Mouse (Mus musculus): ENCODE results near the gene Arfgap1. TPM values are rescaled to one million over a fixed set of nuclear protein-coding genes. Genes with fewer than 3 reads are reported as not detected.
A peak's percentile ranks its signal among the peaks of the same experiment; 100 is the strongest.

Arfgap1 gene
- 10 to 100 TPM; 40.5 to 50.4 TPM for polyA plus RNA-seq (2017; shearing (Covaris generic))

- ATAC-seq, result peak; percentile 93
Measured at GRCm38 (mm10) chr2:180967010-180967763, at the start of gene Arfgap1. Gene Arfgap1, plus strand, starts transcription at chr2:180967225.

- ATAC-seq, result peak; percentile 13
Measured at GRCm38 (mm10) chr2:180919913-180920809, 46.9 kb upstream of the Arfgap1 start.

DNA sequence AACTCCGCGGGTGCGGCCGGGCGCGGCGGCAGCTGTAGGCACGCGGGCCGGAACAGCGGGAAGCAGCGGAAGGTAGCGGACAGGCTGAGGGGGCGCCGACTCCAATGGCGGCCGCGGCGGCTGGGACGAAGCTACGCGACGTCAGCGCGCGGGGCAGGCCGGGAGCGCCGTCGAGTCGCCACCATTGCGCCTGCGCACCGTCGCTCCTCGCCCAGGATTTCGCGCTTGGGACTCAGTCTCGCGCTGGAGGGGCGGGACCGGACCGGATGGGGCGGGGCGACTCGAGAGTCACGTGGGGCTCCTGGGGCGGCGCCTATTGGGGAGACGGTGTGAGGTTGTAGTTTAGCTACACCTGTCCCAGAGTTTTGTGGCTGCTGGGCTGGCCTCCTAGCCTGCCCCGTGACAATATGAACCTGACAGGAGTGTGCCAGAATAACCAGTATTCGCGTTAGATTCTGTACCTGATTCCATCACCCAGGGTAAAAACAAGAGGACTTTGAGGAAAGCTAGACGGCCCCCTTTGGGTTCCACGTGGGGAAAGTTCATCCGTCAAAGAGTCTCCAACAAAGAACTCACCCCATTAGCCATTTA lies 46.1 kb upstream of the Arfgap1 start, which contains the start of gene Ythdf1:
Ythdf1 (minus strand) TSS at position 140 of the 591 bp plus-strand sequence.
- ATAC-seq, result peak; percentile 92

DNA sequence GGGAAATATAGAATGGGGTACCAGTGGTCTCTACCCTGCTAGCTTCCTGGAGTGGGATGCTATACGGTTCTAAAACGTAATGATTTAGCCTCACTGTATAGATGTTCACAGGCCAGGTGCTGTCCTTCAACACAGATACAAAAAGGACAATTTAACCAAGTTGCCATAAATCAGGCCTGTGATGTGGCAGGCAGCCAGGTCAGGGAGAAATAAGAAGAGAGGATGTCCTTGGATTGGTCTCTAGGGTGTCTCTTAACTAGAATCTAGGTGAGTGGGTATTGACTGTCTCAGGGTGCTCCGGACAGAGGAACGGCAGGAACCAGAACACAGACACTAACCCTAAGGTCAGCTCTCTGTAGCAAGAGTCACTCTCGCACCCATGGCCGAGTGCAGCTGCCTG lies 44.3 kb upstream of the Arfgap1 start:
- no peak for ATAC-seq

DNA sequence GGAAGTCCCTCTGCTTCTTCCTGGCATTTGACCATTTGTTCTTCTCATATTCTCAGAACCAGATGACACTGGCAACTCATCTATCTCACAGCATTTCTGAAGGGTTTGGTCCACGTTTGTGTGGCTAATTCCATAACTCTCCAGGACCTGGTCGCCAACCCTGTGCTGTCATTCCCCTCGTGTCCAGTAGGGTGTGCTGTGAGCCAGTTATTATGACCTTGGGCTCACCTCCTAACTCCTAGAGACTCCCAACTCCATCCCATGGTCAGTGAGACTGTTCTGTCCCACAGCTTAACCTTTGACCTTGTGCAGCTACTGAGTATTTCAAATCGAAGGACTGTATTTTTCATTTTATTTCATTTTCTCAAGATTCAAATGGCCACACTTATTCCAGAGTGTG lies 41.8 kb upstream of the Arfgap1 start:
- ATAC-seq, result no peak

DNA sequence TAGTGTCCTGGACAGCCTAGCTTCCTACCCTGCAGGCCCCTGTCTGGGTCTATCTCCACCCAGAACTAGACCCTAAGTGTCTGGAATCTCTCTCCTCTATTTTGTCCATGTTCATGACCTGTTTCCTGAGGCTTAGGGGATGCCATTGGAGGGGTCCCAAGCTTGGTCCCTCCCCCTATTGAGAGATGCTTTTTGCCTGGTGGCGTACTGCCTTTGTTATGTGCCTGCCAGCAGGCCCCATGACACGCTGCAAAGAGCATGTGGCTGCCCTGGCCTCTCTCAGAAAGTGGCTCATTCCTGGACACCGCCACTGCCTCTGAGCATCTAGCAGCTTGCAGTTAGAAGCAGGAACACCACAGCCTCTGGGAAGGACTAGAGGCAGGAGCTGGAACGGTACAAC lies 38.3 kb upstream of the Arfgap1 start, which contains the start of gene Birc7:
Birc7 (plus strand) TSS at position 301 of the 400 bp plus-strand sequence.
- no peak for ATAC-seq

- no peak for ATAC-seq
Measured at GRCm38 (mm10) chr2:180932418-180932817, 34.6 kb upstream of the Arfgap1 start.

DNA sequence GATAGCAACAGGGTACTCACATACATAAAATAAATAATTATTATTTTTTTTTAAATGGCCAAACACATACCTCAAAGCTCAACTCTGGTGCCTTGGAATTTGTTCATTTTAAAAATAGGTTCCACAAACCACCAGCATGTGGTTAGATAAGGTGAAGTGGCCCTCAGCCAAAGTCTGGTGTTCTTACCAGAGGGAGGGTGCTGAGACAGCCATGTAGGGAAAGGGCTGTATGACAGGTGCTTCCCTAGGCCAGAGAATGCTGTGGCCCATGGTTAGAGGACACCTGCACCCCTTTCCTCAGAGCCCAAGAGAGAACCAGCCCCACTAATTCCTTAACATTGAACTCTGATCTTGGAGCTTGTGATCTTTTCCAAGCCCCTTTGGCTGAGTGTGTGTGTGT lies 26.8 kb upstream of the Arfgap1 start:
- ATAC-seq, result no peak

DNA sequence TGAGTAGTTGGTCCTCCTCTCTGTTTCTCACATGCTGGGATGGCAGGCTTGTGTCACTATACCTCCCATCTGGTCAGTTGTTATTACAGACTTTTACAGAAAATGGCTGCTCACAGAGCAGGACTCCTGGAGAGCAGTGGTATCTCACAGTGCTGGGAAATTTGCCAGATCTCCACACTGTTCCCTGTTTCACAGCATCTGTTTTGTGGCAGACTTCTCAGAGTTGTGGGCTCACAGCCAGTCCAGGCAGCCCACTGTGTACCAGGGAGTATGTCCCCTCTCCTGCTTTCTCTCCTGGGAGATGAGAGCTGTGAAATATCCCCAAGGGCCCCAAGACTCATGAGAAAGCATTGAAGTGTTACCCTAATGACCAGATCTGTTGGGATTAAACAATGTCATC lies 25.2 kb upstream of the Arfgap1 start:
- no peak for ATAC-seq

DNA sequence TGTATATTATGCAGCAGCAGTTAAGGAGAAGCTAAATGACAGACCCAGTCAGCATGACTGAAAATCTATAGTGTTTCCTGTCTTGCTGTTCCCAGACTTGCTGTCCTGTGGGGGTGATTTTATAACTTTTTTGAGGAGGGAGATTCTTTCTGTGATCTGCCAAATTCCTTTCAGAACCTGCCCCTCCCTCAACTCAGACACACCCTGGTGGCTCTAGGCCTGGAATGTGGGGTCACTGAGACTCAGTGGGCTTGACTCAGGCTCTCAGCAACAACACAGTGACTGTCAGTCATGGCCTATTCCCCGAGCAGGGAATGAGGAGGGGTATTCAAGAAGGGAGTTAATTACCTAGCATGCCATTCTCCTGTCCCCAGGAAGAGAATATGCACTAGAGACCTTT lies 17.1 kb upstream of the Arfgap1 start:
- no peak for ATAC-seq

GRCm38 (mm10) chr2:180952731-180953171 lies 14.3 kb upstream of the Arfgap1 start:
- no peak for ATAC-seq

DNA sequence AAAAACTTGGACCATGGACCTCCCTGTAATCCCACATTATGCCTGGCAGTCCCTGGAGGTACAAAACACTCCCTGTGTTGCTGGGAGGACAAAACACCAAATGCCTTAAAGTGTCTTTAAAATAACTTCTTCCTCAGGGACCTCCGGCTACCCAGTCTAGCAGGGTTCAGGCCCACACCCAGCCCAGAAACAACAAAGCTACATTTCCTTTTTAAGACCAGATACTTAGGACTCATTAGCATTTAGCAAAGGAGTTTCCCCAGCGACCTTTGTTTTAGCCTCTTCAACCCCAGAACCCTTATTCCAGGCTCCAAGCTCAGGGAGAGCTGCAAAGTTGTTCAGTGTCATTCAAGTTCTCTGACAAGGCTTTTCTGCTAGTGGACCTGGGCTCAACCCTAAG lies 13.4 kb upstream of the Arfgap1 start:
- no peak for ATAC-seq

DNA sequence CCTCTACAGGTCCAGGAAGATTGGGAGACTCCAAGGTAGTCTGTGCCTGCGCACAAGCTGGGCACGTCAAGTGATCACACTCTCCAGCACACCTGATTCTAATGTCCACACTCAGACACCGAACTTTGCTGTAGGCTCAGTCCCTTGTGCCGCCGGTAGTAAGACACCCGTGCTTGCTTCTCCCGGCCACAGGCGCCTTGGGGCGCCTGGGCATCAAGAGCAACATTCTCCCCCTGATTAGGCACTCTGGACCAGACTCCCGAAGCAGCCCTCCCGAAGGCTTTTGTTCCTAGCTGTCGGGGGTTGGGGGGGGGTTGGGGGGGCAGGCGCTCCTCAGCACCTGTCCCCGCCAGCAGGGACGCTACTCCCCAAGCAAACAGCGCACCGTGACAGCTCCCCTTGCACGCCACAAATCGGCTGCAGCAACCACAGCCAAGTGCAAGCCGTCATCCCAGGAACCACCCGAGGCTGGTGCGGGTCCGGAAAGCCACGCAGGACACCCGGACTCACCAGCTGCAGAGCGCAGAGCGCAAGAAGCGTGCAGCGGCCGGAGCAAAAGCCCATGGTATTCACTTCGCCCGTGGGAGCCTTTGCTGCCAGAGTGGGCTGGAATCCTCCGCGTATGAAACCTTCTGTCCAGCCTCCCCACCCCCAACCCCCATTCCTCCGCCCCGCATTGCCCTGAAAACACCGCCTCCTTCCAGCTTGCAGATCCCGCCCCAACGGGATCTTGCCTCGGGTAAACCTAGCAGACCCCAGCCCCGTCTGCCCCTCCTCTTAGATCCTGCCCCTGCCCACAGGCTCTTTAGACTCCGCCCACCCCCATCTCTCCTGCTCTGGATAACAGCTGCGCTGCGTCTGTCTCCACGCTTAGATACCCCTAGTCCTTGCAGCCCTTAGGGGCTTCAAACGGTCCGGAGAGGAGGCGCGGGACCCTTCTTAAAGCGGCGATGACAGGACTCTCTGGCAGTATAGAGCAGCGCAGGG lies 12.7 kb upstream of the Arfgap1 start, which contains the start of gene Nkain4:
Nkain4 (minus strand) TSS at position 639 of the 987 bp plus-strand sequence.
- no peak for ATAC-seq

DNA sequence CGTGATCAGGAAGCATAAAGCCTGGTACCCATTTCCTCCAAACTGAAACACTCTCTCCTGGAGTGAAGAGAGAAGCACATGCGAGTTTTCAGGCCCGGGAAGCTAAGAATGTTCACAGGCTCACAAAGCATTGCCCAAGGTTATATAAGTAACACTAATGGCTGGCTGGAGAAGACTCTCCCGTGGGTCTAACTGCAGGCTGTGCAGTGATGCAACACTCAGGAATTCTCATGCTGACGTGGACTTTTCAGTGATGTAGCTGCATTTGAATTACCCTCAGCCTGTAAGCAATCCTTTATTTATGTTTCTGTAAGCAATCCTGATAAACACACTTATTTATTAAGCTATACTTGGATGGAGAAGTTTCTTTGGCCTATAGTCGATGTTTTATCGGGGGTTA lies 7.4 kb upstream of the Arfgap1 start:
- no peak for ATAC-seq

GRCm38 (mm10) chr2:180960187-180960586 lies 6.8 kb upstream of the Arfgap1 start:
- ATAC-seq, result no peak

- no peak for ATAC-seq
Measured at GRCm38 (mm10) chr2:180962616-180963308, 4.3 kb upstream of the Arfgap1 start.

DNA sequence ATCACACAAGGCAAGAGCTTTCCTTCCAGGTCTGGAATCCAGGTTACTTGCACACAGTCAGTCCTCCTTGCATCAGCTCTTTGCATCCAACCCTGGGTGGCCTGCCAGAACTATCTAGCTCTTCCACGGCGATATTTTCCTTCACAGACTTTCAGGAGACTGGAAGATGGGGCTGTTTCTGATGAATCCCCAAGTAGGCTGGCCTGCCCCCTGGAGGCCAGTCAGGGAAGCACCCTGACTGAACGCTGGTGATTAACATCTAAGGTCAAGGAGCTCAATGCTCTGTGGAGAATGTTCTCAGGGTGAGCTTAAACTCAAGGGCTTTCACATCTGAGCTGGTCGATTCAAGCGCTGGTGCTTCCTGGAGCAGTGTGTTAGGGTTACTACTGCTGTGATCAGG lies 3.1 kb upstream of the Arfgap1 start:
- ATAC-seq, result no peak

GRCm38 (mm10) chr2:180966092-180966882 lies 738 bp upstream of the Arfgap1 start:
- ATAC-seq, result peak; percentile 58

DNA sequence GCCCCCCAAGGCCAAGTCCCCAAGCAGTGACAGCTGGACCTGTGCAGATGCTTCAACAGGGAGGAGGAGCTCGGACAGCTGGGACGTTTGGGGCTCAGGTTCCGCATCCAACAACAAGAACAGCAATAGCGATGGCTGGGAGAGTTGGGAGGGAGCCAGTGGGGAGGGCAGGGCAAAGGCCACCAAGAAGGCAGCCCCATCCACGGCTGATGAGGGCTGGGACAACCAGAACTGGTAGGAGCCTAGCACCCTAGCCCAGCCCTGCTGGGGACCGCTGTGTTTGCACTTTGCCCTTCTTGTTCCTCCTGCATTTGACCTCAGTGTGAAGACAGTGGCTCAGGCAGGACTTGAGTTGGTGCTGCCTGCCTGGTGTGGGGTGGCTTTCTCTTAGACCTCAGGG lies 14.1 kb downstream of the Arfgap1 start:
- no peak for ATAC-seq

GRCm38 (mm10) chr2:180985635-180986034 lies 18.6 kb downstream of the Arfgap1 start:
- ATAC-seq, result no peak
